Mouse (Mus musculus): ENCODE data around the gene Rxrg. TPM values are rescaled to one million over a fixed set of nuclear protein-coding genes. Genes with fewer than 3 reads are reported as not detected.

Gene Rxrg
- total RNA-seq, 2 experiments from 2014 or later, result not detected

DNA sequence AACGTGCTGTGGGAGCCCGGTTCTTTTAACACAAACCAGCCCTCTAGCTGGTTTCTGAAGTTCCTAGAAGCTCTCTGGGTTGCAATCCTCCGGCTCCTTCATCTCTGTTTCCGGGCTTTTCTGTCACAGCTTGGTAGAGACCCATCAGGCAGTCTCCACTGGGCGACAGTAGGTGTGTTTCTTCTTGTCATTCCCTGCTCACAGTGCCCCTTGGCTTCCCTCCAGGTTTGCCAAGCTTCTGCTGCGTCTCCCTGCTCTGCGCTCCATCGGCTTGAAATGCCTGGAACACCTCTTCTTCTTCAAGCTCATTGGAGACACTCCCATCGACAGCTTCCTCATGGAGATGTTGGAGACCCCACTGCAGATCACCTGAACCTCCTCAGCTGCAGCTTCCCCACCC is 40.7 kb downstream of the Rxrg start:
- ATAC-seq (replicated peaks; ENCODE audit: poor library complexity), result no peak

DNA sequence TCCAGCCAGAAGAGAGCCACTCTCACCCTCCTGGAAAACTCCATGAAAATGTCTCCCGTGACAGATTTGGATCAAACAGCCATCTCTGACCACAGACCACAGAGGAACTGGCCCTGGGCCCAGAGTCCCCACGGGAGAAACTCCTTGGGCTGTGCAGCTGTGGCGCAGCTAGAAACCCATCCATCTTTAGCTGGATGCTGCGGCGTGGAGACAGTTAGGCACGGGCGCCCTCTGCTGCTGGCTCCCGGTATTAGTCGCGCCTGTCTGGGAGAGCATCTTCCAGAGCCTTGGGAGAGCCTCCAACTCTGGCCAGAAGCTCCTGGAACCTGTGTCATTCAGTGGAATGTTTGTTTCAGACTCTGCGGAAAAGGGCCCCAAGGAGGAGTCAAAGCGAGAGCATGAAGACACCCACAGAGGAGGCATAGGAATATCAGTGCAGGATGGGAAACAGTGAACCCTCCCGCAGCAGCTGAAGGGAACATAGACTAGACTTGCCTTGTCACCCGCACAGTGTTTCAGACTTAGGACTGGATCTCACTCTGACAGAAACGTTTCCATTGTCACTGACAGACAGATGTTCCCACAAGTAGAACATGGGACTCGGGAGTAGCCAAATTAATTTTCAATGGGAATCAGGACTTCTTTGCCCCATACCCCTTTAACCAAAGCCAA is 46.8 kb downstream of the Rxrg start:
- peak; percentile 96 for ATAC-seq (replicated peaks; ENCODE audit: poor library complexity)

DNA sequence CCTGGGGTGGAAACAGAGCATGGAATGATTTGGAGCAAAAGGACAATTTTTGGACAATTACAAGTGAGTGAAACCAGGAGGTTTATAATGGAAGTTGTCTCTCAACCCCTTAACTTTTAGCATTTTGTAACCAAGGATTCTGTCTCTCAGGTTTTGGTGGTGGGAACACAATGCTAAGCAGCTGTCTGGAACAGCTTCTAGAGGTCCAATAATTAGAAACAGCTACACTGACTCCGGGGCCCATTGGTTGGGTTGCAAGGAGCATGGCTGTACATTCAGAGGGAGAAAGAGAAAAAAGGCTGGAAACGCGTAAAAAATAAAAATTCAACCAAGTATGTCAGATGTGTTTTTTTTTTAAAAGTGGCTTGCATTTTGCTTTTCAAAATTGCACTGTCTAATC is 50.5 kb downstream of the Rxrg start:
- no peak for ATAC-seq (replicated peaks; ENCODE audit: poor library complexity)

DNA sequence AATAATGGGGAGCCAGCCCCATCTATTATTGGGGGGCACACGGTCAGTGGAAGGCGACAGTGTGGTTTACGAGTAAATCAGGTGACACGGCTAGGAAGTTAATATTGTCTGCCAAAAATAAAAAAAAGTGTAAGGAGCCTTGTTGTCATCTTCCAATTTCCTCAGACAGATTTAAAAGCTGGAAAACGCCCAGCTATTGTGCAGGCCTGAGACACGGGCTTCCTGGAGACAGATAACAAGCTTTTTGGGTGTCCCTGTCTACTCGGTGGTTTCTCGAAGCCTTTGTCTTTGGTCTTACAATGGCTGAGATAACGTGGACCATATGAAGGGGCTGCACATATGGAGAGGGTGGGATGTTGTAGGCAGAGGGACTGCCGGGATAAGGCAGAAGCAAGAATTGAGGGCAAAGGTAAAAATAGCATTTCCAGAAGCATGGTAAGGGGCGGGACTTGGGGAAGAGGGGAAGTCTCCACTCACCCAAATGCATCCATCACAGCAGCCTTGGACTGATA is 51.0 kb downstream of the Rxrg start:
- ATAC-seq (replicated peaks; ENCODE audit: poor library complexity), result no peak

DNA sequence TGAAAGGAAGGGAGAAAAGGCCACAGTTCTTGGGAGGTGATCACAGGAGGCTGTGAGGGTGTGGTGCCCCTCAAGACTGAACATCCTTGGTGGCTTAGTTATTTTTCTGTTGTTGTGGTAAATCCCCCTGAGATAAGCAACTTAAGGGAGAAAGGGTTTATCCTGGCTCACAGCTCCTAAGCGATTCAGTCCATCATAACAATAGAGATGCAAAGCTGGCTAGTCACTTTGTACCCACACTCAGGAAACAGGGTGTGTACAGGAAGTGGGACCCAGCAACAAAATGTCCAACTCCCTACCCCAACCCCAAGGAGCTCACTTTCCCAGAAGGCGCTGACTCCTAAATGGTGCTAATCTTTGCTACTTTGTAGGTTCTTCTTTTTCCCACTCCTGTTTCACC is 54.2 kb downstream of the Rxrg start:
- ATAC-seq (replicated peaks; ENCODE audit: poor library complexity), result no peak

DNA sequence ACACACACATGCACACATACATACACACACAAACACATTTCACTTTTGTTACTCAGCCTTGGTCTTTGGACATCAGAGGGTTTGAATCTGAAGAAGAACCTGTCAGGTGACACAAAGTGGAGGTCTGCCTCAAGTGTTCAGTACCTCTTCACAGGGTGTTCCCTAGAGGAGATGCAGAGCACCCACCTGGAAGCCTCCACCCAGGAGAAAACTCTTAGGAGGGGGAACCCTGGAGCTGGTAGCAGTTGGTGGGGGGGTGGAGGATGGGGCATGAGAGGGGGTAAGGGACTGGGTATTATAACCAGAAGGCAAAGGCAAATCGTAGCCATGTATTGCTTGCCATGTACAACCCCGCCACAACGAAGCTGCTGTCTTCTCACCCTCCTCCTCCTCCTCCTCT is 60.9 kb downstream of the Rxrg start:
- ATAC-seq (replicated peaks; ENCODE audit: poor library complexity), result no peak

DNA sequence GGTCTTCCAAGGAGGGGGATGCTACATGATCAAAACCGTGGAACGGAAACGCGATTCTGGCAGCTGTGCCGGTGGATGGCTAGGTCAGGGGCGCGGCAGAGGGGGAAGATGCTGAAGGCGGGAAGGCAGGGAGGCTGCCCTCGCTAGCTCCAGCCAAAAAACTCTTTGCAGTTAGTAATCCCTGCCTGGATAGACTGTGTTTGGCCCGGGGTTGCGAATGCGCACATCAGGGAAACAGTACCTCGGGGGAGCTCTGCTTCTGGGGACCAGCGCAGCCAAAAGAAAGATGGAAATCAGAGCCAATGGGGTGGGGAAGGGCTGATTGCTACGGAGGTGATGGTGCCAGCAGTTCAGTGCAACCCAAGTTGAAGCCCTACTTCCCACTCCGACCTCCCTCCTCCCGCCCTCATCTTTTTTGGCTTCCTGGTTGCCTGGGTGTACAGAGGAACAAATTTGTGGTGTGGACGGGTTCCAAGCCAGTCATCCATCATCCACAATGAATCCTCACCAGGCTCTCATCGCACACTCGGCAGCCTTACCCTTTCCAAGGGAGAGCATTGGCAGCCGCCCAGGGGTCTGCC is 62.4 kb downstream of the Rxrg start:
- ATAC-seq (replicated peaks; ENCODE audit: poor library complexity), result peak; percentile 31; the same call in 1 of the 2 replicates

DNA sequence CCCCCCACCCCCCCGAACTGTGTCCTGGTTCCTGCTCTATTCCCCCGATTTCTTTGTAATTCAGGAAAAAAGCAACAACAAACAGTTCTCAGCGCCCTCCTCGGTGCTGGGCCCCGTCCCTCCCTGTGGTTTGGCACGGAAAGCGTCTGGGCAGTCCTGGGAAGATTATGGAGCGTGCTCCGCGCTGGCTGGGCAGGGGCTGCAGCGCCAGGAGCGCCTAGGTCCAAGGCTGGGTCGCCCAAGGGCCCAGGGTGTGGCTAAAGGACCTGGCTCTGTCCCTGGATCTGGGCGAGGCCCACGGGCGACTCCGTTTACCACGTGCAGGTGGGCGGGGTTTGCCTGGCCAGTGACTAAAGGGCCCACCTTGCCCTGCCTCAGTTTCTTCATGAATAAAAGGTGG is 62.9 kb downstream of the Rxrg start:
- ATAC-seq (replicated peaks; ENCODE audit: poor library complexity), result no peak

DNA sequence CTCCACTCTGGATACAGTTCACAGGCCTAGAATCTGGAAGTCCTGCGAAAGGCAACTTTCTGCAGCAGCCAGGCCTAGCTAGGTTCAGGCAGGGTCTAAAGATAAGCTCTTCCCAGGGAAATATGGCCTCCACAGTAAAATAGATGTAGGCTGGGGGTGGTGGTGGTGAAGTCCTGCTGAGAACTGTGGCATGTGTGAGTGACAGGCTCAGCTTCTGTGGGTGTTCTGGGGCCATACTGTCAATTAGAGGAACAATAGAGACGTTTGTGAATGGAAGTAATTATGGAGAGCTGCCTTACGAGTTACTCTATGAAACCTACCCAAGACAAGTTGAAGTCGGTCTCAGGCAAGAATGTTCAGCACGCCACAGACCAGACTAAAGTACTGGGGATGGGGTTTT is 65.0 kb downstream of the Rxrg start:
- ATAC-seq (replicated peaks; ENCODE audit: poor library complexity), result no peak

DNA sequence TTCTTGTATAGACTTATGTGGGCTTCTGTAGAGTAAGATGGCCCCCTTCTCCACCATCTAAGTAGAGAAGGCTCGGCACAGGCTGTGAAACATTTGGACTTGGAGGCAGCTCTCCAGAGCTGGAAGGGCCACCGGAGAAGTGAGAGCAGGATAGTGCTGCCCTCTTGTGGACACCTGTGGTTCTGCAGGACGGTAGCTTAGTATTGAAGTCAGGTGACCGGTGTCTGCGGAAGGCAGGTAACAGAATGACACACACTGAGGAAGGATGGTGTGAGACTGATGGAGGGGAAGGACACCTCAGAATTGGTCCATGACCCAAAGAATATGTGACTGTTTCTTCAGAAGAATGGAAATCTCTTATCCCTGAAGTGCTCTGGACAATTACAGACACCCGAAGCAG is 71.6 kb downstream of the Rxrg start:
- peak; percentile 81 for ATAC-seq (replicated peaks; ENCODE audit: poor library complexity)

DNA sequence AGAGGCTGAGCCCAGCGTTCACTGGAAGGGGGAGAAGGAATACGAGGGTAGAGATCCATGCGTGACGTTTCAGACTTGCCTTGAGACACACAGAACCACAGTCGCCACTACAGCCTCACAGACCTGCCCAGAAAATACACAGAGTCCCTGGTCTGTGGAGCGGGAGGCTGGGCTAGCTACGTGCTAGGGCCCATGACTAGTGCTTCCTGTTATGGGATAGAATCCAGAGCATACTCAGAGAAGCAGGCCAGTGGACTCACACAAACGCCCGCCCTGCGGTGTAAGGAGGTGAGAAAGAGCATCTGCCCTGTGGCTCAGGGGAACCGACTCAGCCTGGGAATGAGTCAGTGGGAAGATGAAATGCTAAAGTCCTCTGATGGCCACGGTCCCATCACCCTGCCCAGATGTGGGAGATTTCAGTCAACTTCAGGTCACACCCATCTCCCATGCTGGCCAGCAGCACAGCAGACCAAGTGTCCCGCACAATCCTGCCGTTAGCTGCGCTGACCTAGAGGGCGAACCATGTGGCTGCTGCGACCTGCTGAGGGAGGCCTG is 74.3 kb downstream of the Rxrg start:
- no peak for ATAC-seq (replicated peaks; ENCODE audit: poor library complexity)

DNA sequence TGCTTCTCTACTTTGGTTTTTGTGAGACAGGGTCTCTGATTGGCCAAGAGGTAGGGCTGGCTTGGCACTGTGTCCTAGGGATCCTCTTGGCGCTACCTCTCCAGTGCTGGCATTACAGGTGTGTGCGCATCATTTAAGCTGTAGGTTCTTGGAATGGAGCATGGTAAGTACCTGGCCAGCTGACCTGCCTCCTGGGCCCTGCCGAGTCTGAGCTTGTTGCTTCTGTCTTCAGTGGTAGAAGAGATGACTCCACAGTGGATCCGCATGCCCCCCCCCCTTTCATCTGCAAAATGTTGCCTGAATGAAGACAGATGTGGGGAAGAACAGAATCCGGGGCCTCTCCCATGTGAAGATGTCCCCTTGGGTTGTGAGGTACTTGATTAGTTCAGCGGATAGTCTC is 80.9 kb downstream of the Rxrg start:
- no peak for ATAC-seq (replicated peaks; ENCODE audit: poor library complexity)

DNA sequence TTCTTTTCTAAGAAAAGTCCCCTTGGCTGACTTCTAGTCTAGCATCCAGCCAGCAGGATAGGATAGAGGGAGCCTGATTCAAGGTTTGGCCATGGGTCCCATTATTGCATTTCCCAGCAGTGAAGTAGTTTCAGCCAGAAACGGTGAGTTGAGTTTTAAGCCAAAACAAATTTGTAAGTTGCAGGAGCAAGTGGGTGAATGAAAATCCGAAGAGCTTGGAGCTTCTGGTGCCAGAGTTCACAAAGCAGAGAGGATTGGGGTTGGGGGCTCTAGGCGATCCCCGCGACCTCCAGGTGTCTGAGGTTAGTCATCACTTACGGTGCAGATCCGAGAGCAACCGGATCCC is 89.8 kb downstream of the Rxrg start:
- no peak for ATAC-seq (replicated peaks; ENCODE audit: poor library complexity)

DNA sequence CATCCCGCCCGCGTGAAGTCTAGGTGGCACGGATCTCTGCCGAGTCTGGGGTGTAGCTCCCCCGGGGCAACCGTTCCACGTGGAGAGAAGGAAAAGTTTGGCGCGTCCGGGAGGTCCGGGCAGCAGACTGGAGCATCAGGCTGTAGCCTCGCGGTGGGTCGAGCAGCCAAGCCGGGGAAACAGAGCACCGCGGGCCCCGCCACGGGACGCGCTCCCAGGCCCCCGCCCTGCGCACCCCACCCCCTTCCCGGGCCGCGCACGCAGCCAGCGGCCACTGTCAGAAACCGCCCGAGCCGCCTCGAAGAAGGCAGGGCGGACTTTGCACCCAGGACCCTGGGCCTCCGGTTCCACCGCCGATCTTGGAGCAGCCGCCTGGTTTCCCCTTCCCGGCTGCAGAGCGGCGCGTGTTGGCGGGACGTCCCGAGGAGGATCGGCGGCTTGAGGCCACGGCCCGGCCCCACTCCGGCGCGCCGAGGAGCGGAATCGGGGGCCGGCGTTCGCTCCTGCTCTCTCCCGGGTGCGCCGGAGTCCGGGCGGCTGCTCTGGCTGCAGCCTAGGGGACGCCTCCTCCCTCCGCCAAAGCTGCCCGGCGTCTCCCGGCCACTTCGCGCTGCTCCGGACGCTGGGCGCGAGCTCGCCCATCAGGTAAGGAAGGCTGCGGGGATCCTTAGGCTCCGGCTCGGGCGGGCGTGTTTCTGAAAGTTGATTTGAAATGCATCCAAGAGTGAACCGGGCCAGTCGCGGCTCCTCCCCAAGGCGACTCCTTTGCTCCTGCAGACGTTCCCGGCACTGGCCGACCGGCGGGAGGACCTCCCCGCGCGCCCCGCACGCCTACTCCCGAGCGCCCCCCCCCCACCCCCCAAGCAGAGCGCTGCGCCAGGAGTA is 90.4 kb downstream of the Rxrg start:
- ATAC-seq (replicated peaks; ENCODE audit: poor library complexity), result peak; percentile 18

DNA sequence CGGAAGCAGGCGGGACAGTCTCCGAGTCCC is 90.9 kb downstream of the Rxrg start, which contains the start of gene Lmx1a:
Gene Lmx1a (plus strand): TSS at position 6 of the 30 bp plus-strand sequence.
- ATAC-seq (replicated peaks; ENCODE audit: poor library complexity), result no peak

Other genes starting within 250 kb of the Rxrg start
- gene Aldh9a1, start 248.4 kb upstream of the Rxrg start, total RNA-seq (2015), result 43.1 and 45.0 TPM in 2 replicates
- 36.3 and 46.6 TPM in 2 replicates for gene Aldh9a1, start 248.4 kb upstream of the Rxrg start, total RNA-seq (2017)
- gene Mgst3, start 204.5 kb upstream of the Rxrg start, total RNA-seq (2015), result 14.0 and 16.5 TPM in 2 replicates
- gene Mgst3, start 204.5 kb upstream of the Rxrg start, total RNA-seq (2017), result 11.8 and 18.1 TPM in 2 replicates
- not detected in 2 replicates for gene Lrrc52, start 131.6 kb upstream of the Rxrg start, total RNA-seq (2015)
- not detected in 2 replicates for gene Lrrc52, start 131.6 kb upstream of the Rxrg start, total RNA-seq (2017)
- not detected in 2 replicates for gene Lmx1a, start 90.9 kb downstream of the Rxrg start, total RNA-seq (2015)
- gene Lmx1a, start 90.9 kb downstream of the Rxrg start, total RNA-seq (2017), result not detected in 2 replicates